Mouse (Mus musculus) neural tube, embryonic 11.5 days (tissue): Measurements from ENCODE around the gene Aktip. TPM values are rescaled to one million over a fixed set of nuclear protein-coding genes. Genes with fewer than 3 reads are reported as not detected.
A peak's percentile ranks its signal among the peaks of the same experiment; 100 is the strongest.

Source experiments
- ATAC-seq: fragments of 200-750 bp; cut with Nextera tagmentation; 2 replicates; pipeline ENCODE4 v1.8.0; 2017; ENCODE audit warnings: moderate number of reproducible peaks, mild to moderate bottlenecking, moderate TSS enrichment, moderate library complexity; ENCODE audit not compliant: insufficient read depth, low FRiP score, low TSS enrichment
- DNase-seq: peaks from one replicate; pipeline ENCODE4 v3.0.0-alpha.2; 2015; ENCODE audit warnings: low spot score
- H3K27ac ChIP-seq: fragments of 300-500 bp; sonication (generic); 2 replicates; pipeline ENCODE4 v1.5.1; 2014; ENCODE audit warnings: low read depth, mild to moderate bottlenecking, low read length
- H3K27me3 ChIP-seq: fragments of 300-500 bp; sonication (generic); 2 replicates; pipeline ENCODE4 v1.6.1; 2014; ENCODE audit warnings: mild to moderate bottlenecking, low read length, mixed read lengths; ENCODE audit not compliant: control insufficient read depth, insufficient read depth
- H3K36me3 ChIP-seq: fragments of 300-500 bp; sonication (generic); 2 replicates; pipeline ENCODE4 v1.6.1; 2014; ENCODE audit warnings: mild to moderate bottlenecking, low read length, moderate library complexity, mixed read lengths; ENCODE audit not compliant: control insufficient read depth, insufficient read depth
- H3K4me1 ChIP-seq: fragments of 300-500 bp; sonication (generic); 2 replicates; pipeline ENCODE4 v1.6.1; 2014; ENCODE audit warnings: low read length, mixed read lengths; ENCODE audit not compliant: control insufficient read depth, insufficient read depth
- H3K4me2 ChIP-seq: fragments of 300-500 bp; sonication (generic); 2 replicates; pipeline ENCODE4 v1.6.1; 2014; ENCODE audit warnings: low read depth, mild to moderate bottlenecking, moderate library complexity
- H3K4me3 ChIP-seq: fragments of 300-500 bp; sonication (generic); 2 replicates; pipeline ENCODE4 v1.5.1; 2014; ENCODE audit warnings: low read depth, low read length
- H3K9ac ChIP-seq: fragments of 300-500 bp; sonication (generic); 2 replicates; pipeline ENCODE4 v1.6.1; 2014; ENCODE audit warnings: mild to moderate bottlenecking, low read length
- H3K9me3 ChIP-seq: fragments of 300-500 bp; sonication (generic); 2 replicates; pipeline ENCODE4 v1.6.1; 2016; ENCODE audit warnings: low read length; ENCODE audit not compliant: control insufficient read depth
- WGBS: fragments of 180-500 bp; shearing (Covaris S2); extraction: QIAGEN DNeasy Blood & Tissue Kit; methylation state at CpG from one replicate; pipeline ENCODE4 v1.1.7; 2014; 5-methylcytosine and 5-hydroxymethylcytosine counted together
- polyA plus RNA-seq: library from polyadenylated mRNA; unstranded; fragments of >200 nt; fragmentation: Nextera tagmentation; extraction: Ambion mirVana; gene quantifications from 2 replicates; pipeline ENCODE4 v1.2.1, GENCODE M21; 2014

Gene Aktip
- polyA plus RNA-seq, 1 experiment from 2014 or later = 82.0 TPM

GRCm38 (mm10) chr8:91098106-91098505 lies 101.7 kb downstream of the Aktip start:
- Histone ChIP-seq H3K4me3 (no peak overlapping the region), H3K4me1 (no peaks in the 10 kb centered on the region), H3K9me3 (no peaks in the 10 kb centered on the region), H3K9ac (no peak overlapping the region), H3K27me3 (no peaks in the 10 kb centered on the region), H3K36me3 (no peaks in the 10 kb centered on the region), H3K4me2 (no peak overlapping the region), H3K27ac (no peak overlapping the region)
- ATAC-seq = no peak
- 91% methylated on average over 6 of the region's 6 CpGs for WGBS
- DNase-seq = no peak

- Histone ChIP-seq H3K4me3 (no peak overlapping the region), H3K9ac (no peak overlapping the region), H3K36me3 (no peaks in the 10 kb centered on the region), H3K4me2 (no peak overlapping the region), H3K27me3 (no peaks in the 10 kb centered on the region), H3K9me3 (no peaks in the 10 kb centered on the region), H3K4me1 (no peaks in the 10 kb centered on the region), H3K27ac (no peak overlapping the region)
- no peak for ATAC-seq
- 91% methylated on average over 5 of the region's 5 CpGs for WGBS
- DNase-seq = no peak
Measured at GRCm38 (mm10) chr8:91094135-91094534, 105.6 kb downstream of the Aktip start.

GRCm38 (mm10) chr8:91089601-91090000 lies 110.2 kb downstream of the Aktip start:
- H3K36me3 ChIP-seq = no peaks in the 10 kb centered on the region
- no peak overlapping the region for H3K4me2 ChIP-seq
- no peaks in the 10 kb centered on the region for H3K4me1 ChIP-seq
- DNase-seq = no peak
- no peaks in the 10 kb centered on the region for H3K9me3 ChIP-seq
- WGBS = 98% methylated on average over 2 of the region's 2 CpGs
- H3K4me3 ChIP-seq = no peak overlapping the region
- no peak overlapping the region for H3K9ac ChIP-seq
- no peak for ATAC-seq
- H3K27me3 ChIP-seq = no peaks in the 10 kb centered on the region
- no peak overlapping the region for H3K27ac ChIP-seq

- Histone ChIP-seq H3K27ac (no peak overlapping the region), H3K4me2 (no peak overlapping the region), H3K27me3 (no peaks in the 10 kb centered on the region), H3K4me3 (no peak overlapping the region), H3K9me3 (no peaks in the 10 kb centered on the region), H3K9ac (no peak overlapping the region), H3K4me1 (no peaks in the 10 kb centered on the region), H3K36me3 (no peaks in the 10 kb centered on the region)
- ATAC-seq = no peak
- DNase-seq = no peak
- WGBS = 89% methylated on average over 7 of the region's 7 CpGs
Measured at GRCm38 (mm10) chr8:91088452-91088851, 111.3 kb downstream of the Aktip start.

- Histone ChIP-seq H3K4me3 (no peak overlapping the region), H3K9me3 (no peaks in the 10 kb centered on the region), H3K4me2 (no peak overlapping the region), H3K9ac (no peak overlapping the region), H3K27me3 (no peaks in the 10 kb centered on the region), H3K36me3 (no peaks in the 10 kb centered on the region), H3K4me1 (no peaks in the 10 kb centered on the region), H3K27ac (no peak overlapping the region)
- DNase-seq = no peak
- 90% methylated on average over 12 of the region's 12 CpGs for WGBS
- no peak for ATAC-seq
Measured at GRCm38 (mm10) chr8:91082428-91082827, 117.3 kb downstream of the Aktip start.

- H3K36me3 ChIP-seq = no peaks in the 10 kb centered on the region
- no peaks in the 10 kb centered on the region for H3K4me1 ChIP-seq
- no peak overlapping the region for H3K9ac ChIP-seq
- H3K4me3 ChIP-seq = no peak overlapping the region
- no peak overlapping the region for H3K27ac ChIP-seq
- no peak overlapping the region for H3K4me2 ChIP-seq
- no peak for DNase-seq
- H3K9me3 ChIP-seq = no peaks in the 10 kb centered on the region
- 81% methylated on average over 7 of the region's 7 CpGs for WGBS
- ATAC-seq = no peak
- H3K27me3 ChIP-seq = no peaks in the 10 kb centered on the region
Measured at GRCm38 (mm10) chr8:91081911-91082310, 117.9 kb downstream of the Aktip start.

- 93% methylated on average over 2 of the region's 2 CpGs for WGBS
- ATAC-seq = no peak
- H3K4me2 ChIP-seq = no peak overlapping the region
- no peaks in the 10 kb centered on the region for H3K4me1 ChIP-seq
- no peak overlapping the region for H3K9ac ChIP-seq
- H3K9me3 ChIP-seq = no peaks in the 10 kb centered on the region
- no peak for DNase-seq
- H3K27ac ChIP-seq = no peak overlapping the region
- H3K4me3 ChIP-seq = no peak overlapping the region
- no peaks in the 10 kb centered on the region for H3K36me3 ChIP-seq
- H3K27me3 ChIP-seq = no peaks in the 10 kb centered on the region
Measured at GRCm38 (mm10) chr8:91079678-91080077, 120.1 kb downstream of the Aktip start.

GRCm38 (mm10) chr8:91077077-91077867 lies 122.5 kb downstream of the Aktip start:
- ATAC-seq (no peak), DNase-seq (no peak)
- H3K9me3 ChIP-seq = no peaks in the 10 kb centered on the region
- no peak overlapping the region for H3K27ac ChIP-seq
- 90% methylated on average over 12 of the region's 12 CpGs for WGBS
- no peaks in the 10 kb centered on the region for H3K4me1 ChIP-seq
- no peaks in the 10 kb centered on the region for H3K36me3 ChIP-seq
- no peak overlapping the region for H3K4me2 ChIP-seq
- no peak overlapping the region for H3K9ac ChIP-seq
- no peak overlapping the region for H3K4me3 ChIP-seq
- no peaks in the 10 kb centered on the region for H3K27me3 ChIP-seq

GRCm38 (mm10) chr8:91070275-91070859 lies 129.4 kb downstream of the Aktip start:
- Histone ChIP-seq H3K4me2 (peak overlapping the region; percentile 60), H3K4me3 (peak overlapping the region; percentile 82), H3K27ac (peak overlapping the region; percentile 39), H3K4me1 (no peaks in the 10 kb centered on the region; the same call in 1 of the 2 replicates), H3K9ac (peak overlapping the region; percentile 75), H3K27me3 (no peaks in the 10 kb centered on the region), H3K36me3 (no peaks in the 10 kb centered on the region), H3K9me3 (no peaks in the 10 kb centered on the region)
- ATAC-seq (peak; percentile 72), DNase-seq (no peak)
- 0% methylated on average over 34 of the region's 34 CpGs for WGBS
